Mouse (Mus musculus) gastrocnemius, adult 8-10 months (tissue): ENCODE measurements at regions not wholly inside any gene's neighbourhood (a gene's known extent, or its start where the extent isn't known, plus 50 kb on each side); places are given as distances from the start of the nearest gene placed in this dataset.

Source experiments
- DNase-seq, 2 experiments: peaks; one replicate each; pipeline ENCODE4 v3.0.0; 2022; ENCODE audit warnings: low spot score in 2 of 2

DNA sequence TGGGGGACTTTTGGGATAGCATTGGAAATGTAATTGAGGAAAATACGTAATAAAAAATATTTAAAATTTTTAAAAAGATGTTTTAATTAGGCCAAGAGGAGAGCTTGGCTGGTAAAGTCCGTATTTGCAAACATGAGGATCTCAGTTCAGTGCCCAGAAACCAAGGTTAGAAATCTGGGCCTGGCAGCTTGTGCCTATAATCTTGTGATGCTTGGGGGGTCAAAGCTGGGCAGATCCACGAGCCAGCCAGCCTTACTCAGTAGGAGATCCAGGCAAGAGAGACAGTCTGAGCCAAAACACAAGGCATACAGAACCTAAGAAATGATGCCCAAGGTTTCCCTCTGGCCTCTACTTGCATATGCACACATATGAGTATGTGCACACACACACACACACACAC lies 54.1 kb upstream of the Cxadr start:
- DNase-seq, result no peak

DNA sequence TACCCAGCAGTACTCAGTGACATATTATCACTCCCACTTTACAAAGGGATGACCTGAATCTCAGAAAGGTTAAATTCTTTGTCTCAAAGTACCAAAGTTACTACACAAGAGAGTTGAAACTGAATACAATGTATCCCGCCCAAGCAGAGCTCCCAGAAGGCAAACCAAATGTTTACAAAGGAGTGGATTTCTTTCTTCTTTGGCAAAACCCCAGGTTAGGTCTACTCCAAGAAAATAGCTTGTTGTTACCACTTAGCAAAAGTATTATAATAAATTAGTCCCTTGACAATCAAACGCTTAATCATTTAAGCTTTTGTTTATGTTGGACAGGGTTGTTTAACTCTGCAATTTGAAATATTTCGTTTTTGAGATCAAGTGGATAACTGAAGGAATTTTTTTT lies 58.6 kb upstream of the Cxadr start:
- DNase-seq, result no peak

DNA sequence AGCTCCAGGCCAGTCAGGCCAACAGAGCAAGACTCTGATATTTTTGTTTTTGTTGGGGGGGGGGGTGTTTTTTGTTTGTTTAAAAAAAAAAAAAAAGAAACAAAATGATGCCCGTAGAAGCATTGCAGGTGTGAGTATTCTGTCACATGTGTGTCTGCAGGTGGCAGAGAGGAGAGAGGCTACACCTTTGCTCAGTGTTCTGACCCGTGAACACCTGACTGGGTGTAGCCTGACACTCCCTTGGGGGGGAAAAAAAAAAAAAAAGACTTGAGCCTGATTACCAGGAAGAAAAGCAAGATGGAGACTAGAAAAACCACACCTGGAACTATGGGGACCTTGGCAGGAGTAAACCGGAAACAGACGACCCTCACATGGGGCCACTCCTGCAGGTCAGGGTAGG lies 61.1 kb upstream of the Cxadr start:
- DNase-seq, result no peak

DNA sequence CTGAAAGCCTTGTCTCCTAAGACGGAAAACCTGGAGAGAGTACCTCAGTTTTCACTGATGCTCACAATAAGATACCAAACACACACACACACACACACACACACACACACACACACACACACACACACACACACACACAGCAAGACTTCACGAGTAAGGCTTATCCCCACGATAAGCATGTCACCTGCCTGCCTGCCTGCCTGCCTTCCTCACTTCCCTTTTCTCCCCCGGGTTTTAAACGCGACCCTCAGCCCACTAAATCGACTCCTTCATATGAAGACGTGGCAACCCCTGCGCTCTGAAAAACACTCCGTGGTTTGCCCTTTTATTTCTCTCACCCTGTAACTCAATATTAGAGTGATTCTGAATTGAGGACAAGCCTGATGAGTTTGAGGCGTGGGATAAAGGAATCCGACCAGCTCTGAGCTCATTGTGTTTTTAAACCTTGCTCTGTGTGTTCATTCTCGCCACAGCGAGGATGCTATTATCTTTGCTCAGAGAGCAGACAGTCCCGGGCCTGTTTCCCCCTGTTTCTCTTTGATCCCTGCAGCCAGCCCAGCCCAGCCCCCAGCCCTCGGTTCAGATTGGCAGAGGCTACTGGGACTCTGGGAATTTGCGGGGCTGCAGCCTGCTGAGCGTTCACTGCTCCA lies 63.1 kb upstream of the Cxadr start:
- no peak for DNase-seq

DNA sequence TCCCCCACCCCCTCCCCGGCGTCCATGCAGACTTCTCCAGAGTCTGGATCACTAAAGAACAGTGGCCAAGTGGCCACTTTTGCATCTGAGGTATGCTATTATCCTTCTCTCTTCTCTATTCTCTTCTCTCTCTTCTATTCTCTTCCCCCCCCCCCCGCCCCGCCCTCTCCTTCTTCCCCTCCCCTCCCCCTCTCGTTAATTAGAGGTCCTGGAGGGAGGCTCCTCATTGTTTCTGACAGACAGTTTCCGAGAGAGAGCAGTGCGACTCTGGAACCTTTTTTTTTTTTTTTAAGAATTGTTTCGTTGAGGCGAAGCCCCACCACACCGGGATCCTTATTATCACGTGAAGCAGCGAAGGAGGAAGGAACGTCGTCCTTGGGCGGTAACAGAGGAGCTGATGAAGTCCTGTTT lies 63.6 kb upstream of the Cxadr start:
- no peak for DNase-seq

DNA sequence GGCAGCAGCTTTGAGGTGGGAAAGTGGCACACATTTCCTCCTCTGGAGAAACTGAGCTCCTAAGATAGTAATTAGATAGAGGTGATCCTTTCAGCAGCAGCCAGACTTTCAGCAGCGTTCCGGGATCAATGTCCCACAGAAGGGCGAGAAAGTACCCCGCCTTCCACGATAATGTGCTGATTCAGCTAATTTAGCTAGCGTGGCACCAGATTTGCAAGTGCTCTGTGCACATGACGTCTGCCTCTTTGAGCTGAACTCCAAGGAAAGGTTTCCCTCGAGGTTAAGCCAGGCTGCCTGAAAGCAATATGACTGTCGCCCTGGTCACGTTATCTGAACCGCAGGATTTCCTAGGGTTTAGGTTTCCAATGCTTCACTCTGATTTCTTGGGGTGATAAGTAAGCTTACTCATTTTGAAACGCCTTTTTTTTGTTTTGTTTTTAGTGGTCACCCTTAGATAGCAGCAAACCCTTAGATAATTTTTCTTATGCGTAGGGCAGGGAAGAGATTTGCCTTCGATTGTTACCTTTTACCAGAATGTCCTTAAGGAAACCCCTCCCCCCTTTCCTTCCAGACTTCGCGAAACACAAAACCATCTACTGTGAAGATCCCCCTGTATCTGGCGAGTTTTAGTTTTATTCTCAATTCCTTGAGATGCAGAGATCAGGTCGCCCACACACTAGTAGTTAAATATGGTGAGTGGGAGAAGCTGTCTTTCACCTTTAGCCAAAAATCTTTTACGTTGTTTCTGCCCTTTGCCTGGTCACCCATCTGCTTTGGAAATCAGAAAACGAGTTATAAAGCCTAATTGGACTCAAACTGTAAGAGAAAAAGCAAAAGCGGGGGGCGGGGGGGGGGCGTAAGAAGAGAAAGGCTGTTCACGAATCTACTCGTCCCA lies 64.3 kb upstream of the Cxadr start:
- no peak for DNase-seq

DNA sequence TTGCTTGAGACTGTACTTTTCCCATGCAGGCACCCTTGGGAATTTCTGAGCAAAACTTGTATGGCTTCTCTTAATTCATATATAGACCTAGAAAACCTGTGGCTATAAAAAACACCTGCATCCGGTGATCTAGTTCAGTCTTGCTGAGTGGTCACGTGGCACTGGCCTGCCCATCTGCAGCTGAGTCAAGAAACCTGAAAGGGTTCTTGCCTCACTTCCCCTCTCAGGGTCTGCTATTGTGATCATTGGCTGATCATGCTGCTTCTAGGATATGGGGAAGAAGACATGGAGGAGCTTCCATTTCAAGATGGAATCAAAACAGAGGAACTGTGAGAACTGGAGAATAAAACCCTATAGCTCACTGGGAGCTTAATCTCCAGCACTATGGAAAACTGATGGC lies 69.1 kb upstream of the Cxadr start:
- no peak for DNase-seq

DNA sequence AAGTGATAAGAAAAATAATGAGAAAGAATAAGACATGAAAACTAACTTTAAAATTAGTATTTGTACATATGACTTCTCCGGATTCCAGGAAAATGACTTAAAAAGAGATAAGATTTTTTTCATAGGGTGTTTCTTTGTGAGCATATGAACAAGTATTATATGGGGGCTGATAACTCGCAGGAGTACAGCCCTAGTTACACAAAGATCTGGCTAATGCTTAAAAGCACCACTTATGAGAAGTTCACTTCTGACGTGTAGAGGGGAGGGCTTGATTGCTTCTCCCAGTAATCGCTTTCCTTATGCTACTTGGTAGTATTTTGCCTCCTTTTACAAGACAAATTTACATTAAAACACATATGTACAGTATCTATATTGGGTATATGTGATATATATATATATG lies 72.3 kb upstream of the Cxadr start:
- DNase-seq, result no peak

DNA sequence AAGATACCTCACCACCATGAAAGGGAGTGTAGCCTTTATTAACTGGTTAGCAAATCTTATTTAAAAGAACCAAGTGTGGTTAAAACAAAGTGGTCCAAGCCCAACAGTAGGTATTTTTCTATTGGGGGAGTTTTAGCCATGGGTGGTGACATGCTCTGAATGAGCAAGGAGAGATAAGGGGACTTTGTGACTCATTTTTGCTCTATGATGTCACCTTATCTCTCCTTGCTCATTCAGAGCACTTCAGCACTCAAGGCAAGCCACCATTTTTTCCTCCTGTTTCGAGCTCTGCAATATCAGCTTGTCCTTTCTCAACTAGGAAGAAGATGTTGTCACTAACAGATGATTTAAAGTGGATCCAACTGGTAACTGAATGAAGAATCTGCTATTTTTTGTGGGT lies 78.9 kb upstream of the Cxadr start:
- no peak for DNase-seq

DNA sequence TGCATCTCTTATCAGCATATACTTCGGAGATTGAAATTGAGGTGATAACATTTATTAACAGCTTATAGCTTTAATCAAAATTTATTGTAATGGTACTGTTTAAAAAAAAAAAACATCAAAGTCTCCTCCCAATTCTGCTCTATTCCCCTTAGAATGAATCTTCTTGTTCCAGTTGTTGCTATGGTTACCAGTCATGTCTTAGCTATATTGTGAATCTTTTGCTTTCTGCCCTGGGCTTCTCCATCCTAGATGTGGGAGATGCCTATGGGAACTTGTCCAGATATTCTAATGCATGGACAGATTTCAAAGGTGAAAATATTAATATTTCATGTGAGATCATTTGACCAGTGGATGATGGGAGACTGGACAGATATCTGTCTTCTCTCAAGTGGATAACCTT lies 79.5 kb upstream of the Cxadr start:
- no peak for DNase-seq

DNA sequence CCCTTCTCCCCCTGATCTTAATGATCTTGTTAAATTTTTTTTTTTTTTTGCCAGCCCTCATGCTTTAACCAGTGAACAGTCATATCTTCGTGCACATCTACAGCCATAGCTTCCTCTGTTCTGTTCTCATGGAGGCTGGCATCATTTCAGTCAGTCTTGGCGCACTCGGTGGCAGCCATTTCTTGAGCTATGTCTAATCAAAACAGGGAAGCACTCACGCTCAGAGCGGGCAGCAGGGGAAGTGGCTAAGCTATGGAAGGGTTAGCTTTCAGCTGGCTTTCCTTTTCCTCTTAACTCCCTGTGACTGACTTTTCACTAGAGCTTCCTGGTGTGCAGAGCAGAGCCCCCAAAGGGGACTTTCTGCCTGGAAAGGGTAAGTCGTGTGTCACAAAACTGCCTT lies 83.7 kb upstream of the Cxadr start:
- DNase-seq, result no peak

DNA sequence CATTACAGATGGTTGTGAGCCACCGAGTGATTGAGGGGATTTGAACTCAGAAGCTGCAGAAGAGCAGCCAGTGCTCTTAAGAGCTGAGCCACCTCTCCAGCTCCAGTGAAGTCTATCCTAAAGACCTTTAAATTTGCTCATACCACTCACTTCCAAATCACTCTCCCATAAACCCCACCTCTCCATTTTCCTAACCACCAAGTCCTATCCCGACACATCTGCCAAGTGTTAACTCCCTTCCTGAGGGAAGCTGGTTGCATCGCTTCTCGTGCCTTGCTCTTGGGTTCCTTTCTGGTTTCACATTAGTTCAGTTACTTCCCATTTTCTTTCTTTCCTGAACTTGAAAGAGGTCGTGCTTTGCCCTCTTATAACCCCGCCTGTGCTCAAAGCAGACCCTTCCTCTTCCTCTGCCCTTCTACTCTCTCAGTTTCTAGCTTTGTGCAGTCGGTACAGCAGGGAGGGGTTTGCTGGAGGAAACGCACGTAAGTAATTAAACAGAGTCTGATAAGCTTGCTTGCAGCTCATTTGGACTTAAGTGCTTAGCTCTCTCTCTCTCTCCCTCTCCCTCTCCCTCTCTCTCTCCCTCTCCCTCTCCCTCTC lies 84.4 kb upstream of the Cxadr start:
- DNase-seq, result no peak

DNA sequence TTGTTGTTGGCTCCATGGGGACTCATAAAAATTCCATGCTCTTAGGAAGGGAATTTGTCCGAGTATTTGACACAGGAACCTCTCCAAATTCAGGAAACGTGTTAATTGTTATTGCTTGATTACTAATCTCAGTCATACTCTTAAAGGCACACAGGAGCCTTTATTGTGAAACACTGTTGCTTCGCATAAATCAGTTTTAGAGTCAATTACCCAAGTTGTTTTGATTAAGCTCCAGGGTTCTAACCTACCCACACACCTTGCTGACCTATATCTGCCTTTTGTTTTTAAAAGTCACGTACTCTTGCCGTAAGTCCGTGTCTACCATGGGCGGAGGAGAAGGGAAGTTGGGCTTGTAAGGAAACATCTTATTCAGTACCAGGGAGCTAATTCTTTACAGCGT lies 89.6 kb upstream of the Cxadr start:
- DNase-seq, result no peak

DNA sequence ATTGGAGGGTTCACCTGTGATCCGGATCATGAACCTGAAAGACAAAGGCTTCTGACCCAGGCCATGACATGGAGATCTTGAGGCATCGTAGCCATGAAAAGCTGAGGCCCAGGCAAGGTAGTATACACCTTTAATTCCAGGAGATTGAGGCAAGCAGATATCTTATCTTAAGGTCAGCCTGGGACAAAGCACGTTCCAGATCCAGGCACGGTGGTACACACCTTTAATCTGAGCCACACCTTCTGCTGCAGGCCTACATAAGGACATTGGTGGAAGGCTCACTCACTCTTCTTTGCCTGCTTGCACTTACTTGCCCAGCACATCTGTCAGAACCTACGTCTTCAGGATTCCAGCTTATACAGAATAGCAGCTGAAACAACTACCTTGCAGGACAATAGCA lies 93.0 kb upstream of the Cxadr start:
- DNase-seq, result no peak

DNA sequence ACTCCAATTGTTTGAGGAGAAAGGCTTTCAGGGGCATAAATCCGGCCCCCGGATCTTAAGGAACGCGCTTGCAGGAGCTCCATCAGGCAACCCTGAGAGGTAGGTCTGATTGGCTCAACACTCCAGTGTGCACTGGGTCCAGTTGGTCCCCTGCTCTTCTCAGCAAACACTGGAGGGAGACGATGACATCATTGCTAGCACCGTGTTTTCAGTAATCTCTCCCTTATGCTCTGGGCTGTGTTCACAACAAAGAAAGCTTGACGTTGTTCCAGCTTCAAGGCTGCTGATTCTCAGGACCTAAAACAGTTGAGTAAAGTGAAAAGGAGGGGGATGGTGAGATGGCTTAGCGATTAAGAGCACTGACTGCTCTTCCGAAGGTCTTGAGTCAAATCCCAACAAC lies 97.0 kb upstream of the Cxadr start:
- DNase-seq, result no peak

DNA sequence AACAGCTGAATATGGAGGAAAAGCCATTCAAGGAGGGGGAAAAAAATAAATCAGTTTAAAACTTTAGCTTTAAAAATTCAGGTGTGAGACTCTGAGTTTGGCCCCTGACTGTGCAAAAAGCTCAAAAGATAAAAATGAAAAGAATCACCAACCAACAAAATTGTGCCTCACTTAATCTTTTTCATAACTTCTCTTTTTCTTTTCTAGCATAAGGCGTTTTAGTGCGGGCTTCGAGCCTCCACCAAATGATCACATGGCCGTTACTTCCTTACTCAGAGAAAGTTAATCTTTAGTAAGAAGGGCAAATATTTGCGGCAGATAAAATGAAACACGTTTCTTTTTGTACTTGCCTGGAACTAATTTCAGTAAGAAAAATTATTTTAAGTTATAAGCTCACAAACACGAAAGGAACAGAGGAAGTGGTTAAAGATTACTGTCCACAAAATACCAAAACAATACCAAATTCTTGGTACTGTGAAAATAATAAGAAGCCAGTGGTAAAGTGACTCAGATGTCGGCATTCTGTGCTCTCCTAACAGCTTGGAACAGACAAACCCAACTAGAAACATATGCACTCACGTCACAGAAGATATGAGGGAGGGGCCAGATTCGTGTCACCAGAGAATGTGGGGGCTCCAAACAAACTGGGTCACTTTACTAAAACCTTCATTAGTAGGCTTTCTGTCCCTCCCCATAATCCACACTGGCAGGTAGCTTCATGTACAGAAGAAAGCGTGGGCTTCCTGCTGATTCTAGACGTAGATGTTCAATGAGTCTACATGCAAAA lies 101.1 kb upstream of the Cxadr start:
- no peak for DNase-seq

DNA sequence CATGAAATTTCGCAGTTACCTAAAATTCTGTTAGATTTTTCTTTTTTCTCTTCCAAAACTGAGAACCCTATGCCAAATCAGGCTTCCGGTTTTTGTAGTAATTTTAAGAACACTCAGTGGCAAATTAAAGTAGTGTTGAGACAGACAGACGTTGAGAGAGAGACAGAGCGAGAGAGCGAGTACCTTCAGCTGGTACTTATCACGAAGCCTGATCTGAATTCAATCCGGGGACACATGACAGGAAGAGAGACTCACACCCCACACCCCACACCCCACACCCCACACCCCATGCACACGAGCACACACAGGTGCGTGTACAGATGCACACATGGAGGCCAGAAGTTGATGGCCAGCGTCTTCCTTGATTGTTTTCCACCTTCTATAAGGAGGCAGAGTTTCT lies 102.0 kb upstream of the Cxadr start:
- DNase-seq, result no peak

DNA sequence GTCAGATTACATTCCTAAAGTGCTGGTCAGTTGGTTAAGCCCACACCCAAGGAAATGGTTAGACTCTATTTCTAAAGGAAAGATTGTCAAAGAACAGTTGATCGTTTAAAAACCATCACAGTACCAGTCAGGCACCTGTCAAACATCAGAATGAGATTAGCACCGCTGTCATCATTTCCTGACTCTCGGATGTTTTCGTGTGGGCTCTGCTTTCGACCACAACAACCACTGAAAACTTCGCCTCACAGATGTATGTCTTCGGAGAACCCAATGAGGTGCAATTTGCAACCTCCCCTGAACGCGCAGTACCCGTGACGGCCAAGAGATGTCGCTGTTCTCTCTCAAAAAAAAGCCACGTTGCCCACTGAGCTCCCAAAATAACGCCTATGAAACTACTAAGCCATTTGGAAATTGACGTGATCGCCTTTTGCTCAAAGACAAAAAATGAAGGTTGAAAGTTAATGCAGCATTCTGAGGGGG lies 102.6 kb upstream of the Cxadr start:
- DNase-seq, result peak; percentile 15 to 22

DNA sequence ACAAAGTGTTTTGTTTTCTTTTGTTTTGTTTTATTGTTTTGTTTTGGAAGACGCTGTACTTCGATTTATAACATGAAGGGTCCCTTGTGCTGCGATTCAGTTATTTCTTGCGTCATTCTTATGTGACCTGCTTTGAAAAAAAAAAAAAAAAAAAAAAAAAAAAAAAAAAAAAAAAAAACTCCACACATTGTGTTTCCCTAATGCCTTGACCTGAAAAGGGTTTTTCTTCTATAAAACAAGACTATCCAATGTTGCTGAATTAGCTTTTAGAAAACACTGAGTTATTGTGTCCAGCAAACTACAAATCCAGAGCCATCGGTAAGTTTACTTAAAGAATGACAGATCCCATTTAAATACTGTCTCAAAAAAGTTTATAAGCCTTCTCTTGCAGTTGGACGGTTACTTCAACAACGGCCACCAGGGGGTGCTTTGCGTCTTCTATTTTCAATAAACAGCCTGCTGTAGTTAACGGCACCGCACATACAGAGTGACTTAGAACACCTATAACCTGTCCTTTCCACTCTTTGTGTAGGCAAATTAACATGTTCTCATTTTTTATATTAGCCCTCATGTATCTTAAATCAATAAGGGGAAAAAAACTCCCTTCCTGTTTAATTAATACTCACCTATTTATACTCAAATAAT lies 103.9 kb upstream of the Cxadr start:
- DNase-seq, result peak; percentile 57 to 65

DNA sequence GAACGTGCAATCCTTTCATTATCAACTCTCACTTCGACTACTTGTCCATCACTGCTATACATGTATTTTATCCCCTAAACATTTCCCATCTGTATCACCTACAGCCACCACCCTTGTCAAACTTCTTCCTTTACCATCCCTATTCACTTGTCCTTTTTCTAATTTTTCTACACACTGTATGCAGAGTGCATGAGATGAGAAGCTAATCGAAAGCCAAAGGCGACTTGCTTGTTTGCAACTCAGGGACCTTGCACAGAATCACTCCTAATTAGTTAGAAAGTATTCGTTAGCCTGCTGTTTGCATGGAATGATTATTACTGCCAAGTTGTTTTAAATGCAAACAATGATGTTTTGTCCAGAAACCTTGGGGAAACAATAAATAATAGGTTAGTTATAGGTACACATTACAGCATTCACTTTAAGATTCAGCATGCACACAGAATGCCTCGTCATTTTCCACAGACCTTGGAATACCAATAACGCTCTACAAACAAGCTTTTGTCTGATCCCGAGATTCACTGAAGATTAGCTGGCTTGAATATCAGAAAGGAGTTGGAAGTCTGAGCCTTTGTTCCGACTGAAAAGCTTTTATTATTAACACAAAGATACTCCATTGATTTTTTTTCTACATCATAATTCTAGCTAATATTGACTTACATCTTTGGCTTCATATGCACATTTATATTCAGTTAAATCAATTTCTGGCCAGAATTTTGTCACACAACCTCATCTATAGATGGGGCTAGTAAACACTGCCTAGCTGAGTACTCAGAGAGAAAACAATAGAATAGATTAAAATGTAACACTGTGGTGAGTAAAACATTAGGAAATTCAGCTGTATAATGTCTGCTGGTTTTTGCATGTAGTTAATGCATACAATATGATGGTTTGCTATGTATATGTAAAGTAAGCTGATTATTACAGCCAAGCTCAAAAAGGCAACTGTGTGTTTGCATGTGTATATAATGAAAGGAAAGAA lies 130.4 kb upstream of the Cxadr start:
- no peak for DNase-seq
